Mouse (Mus musculus): Measurements from ENCODE around the gene Ephb1. TPM values are rescaled to one million over a fixed set of nuclear protein-coding genes. Genes with fewer than 3 reads are reported as not detected.

Gene Ephb1
- polyA plus RNA-seq, 1 experiment from 2014 or later: 1.0 TPM

GRCm38 (mm10) chr9:102344086-102344930 is 10.2 kb downstream of the Ephb1 start:
- ATAC-seq (ENCODE audit: low FRiP score, low TSS enrichment) (no peak), DNase-seq (ENCODE audit: low spot score) (no peak)
- Histone ChIP-seq H3K36me3 (ENCODE audit: control insufficient read depth, insufficient read depth, low read length) (no peaks in the 10 kb centered on the region), H3K9me3 (ENCODE audit: control insufficient read depth, low read length) (no peaks in the 10 kb centered on the region), H3K4me3 (ENCODE audit: low read depth, low read length) (no peak overlapping the region), H3K27ac (replicated peaks) (no peak overlapping the region), H3K4me1 (replicated peaks; ENCODE audit: control insufficient read depth, insufficient read depth) (no peaks in the 10 kb centered on the region), H3K4me2 (replicated peaks; ENCODE audit: low read depth) (no peak overlapping the region), H3K27me3 (ENCODE audit: control insufficient read depth, insufficient read depth, low read length) (no peaks in the 10 kb centered on the region), H3K9ac (ENCODE audit: low read length) (no peak overlapping the region)
- 72% methylated on average over 10 of the region's 10 CpGs for WGBS
- TF ChIP-seq EP300 (optimal IDR thresholded peaks at IDR 0.05) (no peak), CTCF (IDR thresholded peaks at IDR 0.05; ENCODE audit: low read depth) (no peak)

GRCm38 (mm10) chr9:102343061-102343460 is 11.4 kb downstream of the Ephb1 start:
- WGBS: 91% methylated on average over 9 of the region's 9 CpGs
- H3K27ac ChIP-seq (replicated peaks): no peak overlapping the region
- no peaks in the 10 kb centered on the region for H3K36me3 ChIP-seq (ENCODE audit: control insufficient read depth, insufficient read depth, low read length)
- no peak for DNase-seq (ENCODE audit: low spot score)
- no peak overlapping the region for H3K4me3 ChIP-seq (ENCODE audit: low read depth, low read length)
- no peaks in the 10 kb centered on the region for H3K9me3 ChIP-seq (ENCODE audit: control insufficient read depth, low read length)
- H3K9ac ChIP-seq (ENCODE audit: low read length): no peak overlapping the region
- ATAC-seq (ENCODE audit: low FRiP score, low TSS enrichment): no peak
- TF ChIP-seq EP300 (optimal IDR thresholded peaks at IDR 0.05): no peak
- no peak for TF ChIP-seq CTCF (IDR thresholded peaks at IDR 0.05; ENCODE audit: low read depth)
- no peak overlapping the region for H3K4me2 ChIP-seq (replicated peaks; ENCODE audit: low read depth)
- no peaks in the 10 kb centered on the region for H3K27me3 ChIP-seq (ENCODE audit: control insufficient read depth, insufficient read depth, low read length)
- H3K4me1 ChIP-seq (replicated peaks; ENCODE audit: control insufficient read depth, insufficient read depth): no peaks in the 10 kb centered on the region

GRCm38 (mm10) chr9:102342026-102342425 is 12.5 kb downstream of the Ephb1 start:
- no peak overlapping the region for H3K9ac ChIP-seq (ENCODE audit: low read length)
- no peaks in the 10 kb centered on the region for H3K27me3 ChIP-seq (ENCODE audit: control insufficient read depth, insufficient read depth, low read length)
- H3K4me3 ChIP-seq (ENCODE audit: low read depth, low read length): no peak overlapping the region
- H3K9me3 ChIP-seq (ENCODE audit: control insufficient read depth, low read length): no peaks in the 10 kb centered on the region
- no peaks in the 10 kb centered on the region for H3K36me3 ChIP-seq (ENCODE audit: control insufficient read depth, insufficient read depth, low read length)
- ATAC-seq (ENCODE audit: low FRiP score, low TSS enrichment) (no peak), DNase-seq (ENCODE audit: low spot score) (no peak)
- H3K27ac ChIP-seq (replicated peaks): no peak overlapping the region
- no peak overlapping the region for H3K4me2 ChIP-seq (replicated peaks; ENCODE audit: low read depth)
- WGBS: 51% methylated on average over 3 of the region's 3 CpGs
- no peak for TF ChIP-seq EP300 (optimal IDR thresholded peaks at IDR 0.05)
- TF ChIP-seq CTCF (IDR thresholded peaks at IDR 0.05; ENCODE audit: low read depth): no peak
- H3K4me1 ChIP-seq (replicated peaks; ENCODE audit: control insufficient read depth, insufficient read depth): no peaks in the 10 kb centered on the region

- Histone ChIP-seq H3K9ac (ENCODE audit: low read length) (no peak overlapping the region), H3K27ac (replicated peaks) (no peak overlapping the region), H3K4me1 (replicated peaks; ENCODE audit: control insufficient read depth, insufficient read depth) (no peaks in the 10 kb centered on the region), H3K36me3 (ENCODE audit: control insufficient read depth, insufficient read depth, low read length) (no peaks in the 10 kb centered on the region), H3K4me3 (ENCODE audit: low read depth, low read length) (no peak overlapping the region), H3K4me2 (replicated peaks; ENCODE audit: low read depth) (no peak overlapping the region), H3K9me3 (ENCODE audit: control insufficient read depth, low read length) (no peaks in the 10 kb centered on the region), H3K27me3 (ENCODE audit: control insufficient read depth, insufficient read depth, low read length) (no peaks in the 10 kb centered on the region)
- TF ChIP-seq CTCF (IDR thresholded peaks at IDR 0.05; ENCODE audit: low read depth): no peak
- TF ChIP-seq EP300 (optimal IDR thresholded peaks at IDR 0.05): no peak
- ATAC-seq (ENCODE audit: low FRiP score, low TSS enrichment): no peak
- DNase-seq (ENCODE audit: low spot score): no peak
- WGBS: 84% methylated on average over 19 of the region's 19 CpGs
These were observed 13.7 kb downstream of the Ephb1 start for GRCm38 (mm10) chr9:102340768-102341167.

GRCm38 (mm10) chr9:102335571-102336282 is 18.8 kb downstream of the Ephb1 start:
- no peak overlapping the region for H3K4me2 ChIP-seq (replicated peaks; ENCODE audit: low read depth)
- H3K27me3 ChIP-seq (ENCODE audit: control insufficient read depth, insufficient read depth, low read length): no peaks in the 10 kb centered on the region
- DNase-seq (ENCODE audit: low spot score) (no peak), ATAC-seq (ENCODE audit: low FRiP score, low TSS enrichment) (no peak)
- H3K27ac ChIP-seq (replicated peaks): no peak overlapping the region
- no peak for TF ChIP-seq EP300 (optimal IDR thresholded peaks at IDR 0.05)
- TF ChIP-seq CTCF (IDR thresholded peaks at IDR 0.05; ENCODE audit: low read depth): no peak
- no peaks in the 10 kb centered on the region for H3K9me3 ChIP-seq (ENCODE audit: control insufficient read depth, low read length)
- H3K9ac ChIP-seq (ENCODE audit: low read length): no peak overlapping the region
- WGBS: 51% methylated on average over 11 of the region's 11 CpGs
- no peaks in the 10 kb centered on the region for H3K4me1 ChIP-seq (replicated peaks; ENCODE audit: control insufficient read depth, insufficient read depth)
- H3K4me3 ChIP-seq (ENCODE audit: low read depth, low read length): no peak overlapping the region
- H3K36me3 ChIP-seq (ENCODE audit: control insufficient read depth, insufficient read depth, low read length): no peaks in the 10 kb centered on the region
